Mouse (Mus musculus): ENCODE measurements around the gene Tmem222. TPM values are rescaled to one million over a fixed set of nuclear protein-coding genes. Genes with fewer than 3 reads are reported as not detected.

The Tmem222 gene
- total RNA-seq, 2 experiments from 2014 or later, result 87.9 to 96.5 TPM

- intact Hi-C loops (cut with DNase I), result no loop called here
Observed at GRCm38 (mm10) chr4:133226073-133226472, 51.5 kb downstream of the Tmem222 start.

GRCm38 (mm10) chr4:133223875-133224274 is 53.7 kb downstream of the Tmem222 start:
- intact Hi-C loops (cut with DNase I), result no loop called here

More at GRCm38 (mm10) chr4:133226073-133226472, 51.5 kb downstream of the Tmem222 start:
- DNase-seq (ENCODE audit: low spot score in 2 of 2), result no peak

GRCm38 (mm10) chr4:133221701-133222100 is 55.9 kb downstream of the Tmem222 start:
- intact Hi-C loops (cut with DNase I), result no loop called here
- no peak for DNase-seq (ENCODE audit: low spot score in 2 of 2)

More at GRCm38 (mm10) chr4:133223875-133224274, 53.7 kb downstream of the Tmem222 start:
- no peak for DNase-seq (ENCODE audit: low spot score in 2 of 2)

GRCm38 (mm10) chr4:133220656-133221055 is 56.9 kb downstream of the Tmem222 start:
- intact Hi-C loops (cut with DNase I), result no loop called here
- no peak for DNase-seq (ENCODE audit: low spot score in 2 of 2)

GRCm38 (mm10) chr4:133218745-133219144 is 58.8 kb downstream of the Tmem222 start:
- DNase-seq (ENCODE audit: low spot score in 2 of 2), result no peak
- intact Hi-C loops (cut with DNase I), result loop anchor here (10.0 kb wide), 1 partner anchor 274 kb away; no protein-coding TSS in a partner anchor

- intact Hi-C loops (cut with DNase I), result loop anchor here (10.0 kb wide), 1 partner anchor 273 kb away; no protein-coding TSS in a partner anchor
- DNase-seq (ENCODE audit: low spot score in 2 of 2), result peak in 1 of 2 experiments; percentile 43
Observed at GRCm38 (mm10) chr4:133217641-133218040, 60.0 kb downstream of the Tmem222 start.

Other genes starting within 250 kb of the Tmem222 start
- 10 to 100 TPM; 21.5 to 30.3 TPM for gene Wasf2, start 147.3 kb downstream of the Tmem222 start, total RNA-seq (2021)
- gene Cd164l2, start 65.7 kb downstream of the Tmem222 start, total RNA-seq (2021), result 1 to 10 TPM; 4.9 to 10.0 TPM
- gene Gpr3, start 65.3 kb downstream of the Tmem222 start, total RNA-seq (2021), result 1 to 10 TPM; 8.1 to 8.5 TPM
- gene Map3k6, start 37.0 kb downstream of the Tmem222 start, total RNA-seq (2021), result 1 to 10 TPM; 6.8 to 8.1 TPM
- 1 to 10 TPM; 2.2 to 2.3 TPM for gene Sytl1, start 14.7 kb downstream of the Tmem222 start, total RNA-seq (2021)
- 10 to 100 TPM; 58.6 to 59.8 TPM for gene Wdtc1, start 75.7 kb upstream of the Tmem222 start, total RNA-seq (2021)
- gene Slc9a1, start 91.9 kb upstream of the Tmem222 start, total RNA-seq (2021), result 10 to 100 TPM; 48.8 to 56.9 TPM
- gene Tent5b, start 202.3 kb upstream of the Tmem222 start, total RNA-seq (2021), result not detected
- gene Trnp1, start 220.8 kb upstream of the Tmem222 start, total RNA-seq (2021), result 100 to 1,000 TPM; 168 to 210 TPM
- not detected for gene Kdf1, start 241.2 kb upstream of the Tmem222 start, total RNA-seq (2021)

Data from left cerebral cortex, postnatal 36 days (tissue).